Mouse (Mus musculus) gastrocnemius, postnatal 36 days (tissue): Measurements from ENCODE around the gene Gm9603. TPM values are rescaled to one million over a fixed set of nuclear protein-coding genes. Genes with fewer than 3 reads are reported as not detected.
"Not testable (repeated sequence)": the region's sequence is repeated elsewhere in the genome, so short reads cannot be mapped to it uniquely, and the experiment has no call there.

Experiments used
- DNase-seq, 2 experiments: peaks; one replicate each; pipeline ENCODE4 v3.0.0; 2022
- intact Hi-C: fragments of 180-260 bp; cut with DNase I; formaldehyde crosslinking; loops from one replicate; pipeline ENCODE4 v1.15.1; 2025
- long read RNA-seq, 2 experiments: library from polyadenylated mRNA; stranded (forward); transcript quantifications; one replicate each; pipeline ENCODE4 v2.0.0; 2021
- total RNA-seq, 2 experiments: library from RNA; stranded (reverse); gene quantifications; 2 replicates each; pipeline ENCODE4 v1.2.3; 2021

The Gm9603 gene
- not detected for total RNA-seq
- long read RNA-seq, experiment 1, result 0 reads
- long read RNA-seq, experiment 2, result 0 reads

DNA sequence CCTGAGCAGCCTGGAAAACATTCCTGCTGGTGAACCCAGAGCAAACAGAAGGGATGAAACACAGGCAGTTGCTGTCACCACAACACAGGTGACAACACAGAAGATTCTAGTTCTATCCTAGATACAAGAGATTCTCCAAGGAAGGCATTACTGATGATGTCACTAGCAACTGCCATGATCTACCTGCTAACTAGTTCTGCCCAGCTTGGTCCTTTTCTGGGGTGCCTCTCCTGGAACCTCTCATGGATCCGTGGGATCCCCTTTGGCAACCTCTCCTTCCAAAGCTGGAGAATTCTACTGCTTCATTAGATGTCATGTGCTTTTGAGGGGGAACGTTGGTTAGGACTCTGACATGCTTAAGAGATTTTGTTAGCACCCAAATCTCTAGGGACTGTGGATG, at the start of gene Gm9603:
Gene Gm9603 (minus strand): TSS at position 101 of the 400 bp plus-strand sequence.
- DNase-seq, intact Hi-C loops: not testable (repeated sequence)

DNA sequence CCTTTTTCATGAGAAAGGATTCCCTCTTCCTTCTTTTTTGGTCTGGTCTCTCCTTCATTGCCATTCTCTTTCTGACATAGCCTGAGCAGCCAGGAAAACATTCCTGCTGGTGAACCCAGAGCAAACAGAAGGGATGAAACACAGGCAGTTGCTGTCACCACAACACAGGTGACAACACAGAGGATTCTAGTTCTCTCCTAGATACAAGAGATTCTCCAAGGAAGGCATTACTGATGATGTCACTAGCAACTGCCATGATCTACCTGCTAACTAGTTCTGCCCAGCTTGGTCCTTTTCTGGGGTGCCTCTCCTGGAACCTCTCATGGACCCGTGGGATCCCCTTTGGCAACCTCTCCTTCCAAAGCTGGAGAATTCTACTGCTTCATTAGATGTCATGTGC, 54.3 kb downstream of the Gm9603 start, which contains the start of gene Gm8265:
Gene Gm8265 (minus strand): TSS at position 101 of the 400 bp plus-strand sequence.
- intact Hi-C loops, DNase-seq: not testable (repeated sequence)

Other genes with a start within 250 kb of the Gm9603 start
- under 1 TPM in 1 of 2 experiments, not detected in 1; 0.20 TPM for gene Gm3194, start 232.0 kb downstream of the Gm9603 start, total RNA-seq
- gene Gm8246, start 209.6 kb downstream of the Gm9603 start, total RNA-seq, result not detected
- not detected for gene Gm3187, start 203.2 kb downstream of the Gm9603 start, total RNA-seq
- under 1 TPM in 1 of 2 experiments, not detected in 1; 0.26 TPM for gene Gm3488, start 185.8 kb downstream of the Gm9603 start, total RNA-seq
- not detected for gene Gm3532, start 149.0 kb downstream of the Gm9603 start, total RNA-seq
- not detected for gene Gm8265, start 54.4 kb downstream of the Gm9603 start, total RNA-seq
- not detected for gene Gm3373, start 54.1 kb upstream of the Gm9603 start, total RNA-seq
- gene Gm3383, start 120.5 kb upstream of the Gm9603 start, total RNA-seq, result under 1 TPM in 1 of 2 experiments, not detected in 1; 0.20 TPM
- gene Gm3424, start 142.9 kb upstream of the Gm9603 start, total RNA-seq, result not detected
- gene Gm8237, start 192.9 kb upstream of the Gm9603 start, total RNA-seq, result under 1 TPM in 1 of 2 experiments, not detected in 1; 0.28 TPM